Mouse (Mus musculus): Measurements from ENCODE around the gene Anpep. TPM values are rescaled to one million over a fixed set of nuclear protein-coding genes. Genes with fewer than 3 reads are reported as not detected.

Gene Anpep
- total and polyA plus RNA-seq, 3 experiments, result 7.6 to 77.2 (median 40.2) TPM

DNA sequence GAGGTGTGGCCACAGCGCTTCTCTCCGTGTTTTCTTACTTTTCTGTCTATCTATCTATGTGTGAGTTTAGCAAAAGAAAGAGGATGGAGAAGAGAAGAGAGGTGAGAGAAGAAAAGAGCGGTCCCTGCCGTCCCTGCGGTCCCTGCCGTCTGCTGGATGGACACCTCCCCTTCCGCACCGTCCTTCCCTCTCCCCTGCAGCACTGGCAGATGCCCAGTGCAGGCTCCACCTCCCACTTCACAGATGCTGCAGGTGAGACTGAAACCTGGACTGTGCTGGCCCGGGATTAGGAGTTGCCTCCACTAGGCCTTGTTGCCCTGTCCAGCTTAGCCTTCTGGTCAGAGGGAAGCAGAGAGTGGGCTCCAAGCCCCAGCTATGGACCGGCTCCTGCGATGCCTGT, 59.5 kb downstream of the Anpep start:
- no peak overlapping the region for H3K9ac ChIP-seq (ENCODE audit: control insufficient read depth, low read depth, low read length, poor library complexity, severe bottlenecking)
- H3K27me3 ChIP-seq (ENCODE audit: control insufficient read depth in 1 of 2, insufficient read depth in 2 of 2, low read length in 2 of 2), result no peaks in the 10 kb centered on the region
- no peak overlapping the region for H3K27ac ChIP-seq (ENCODE audit: control insufficient read depth, low read depth, low read length)
- no peaks in the 10 kb centered on the region for H3K79me2 ChIP-seq (ENCODE audit: control insufficient read depth, insufficient read depth, low read length, poor library complexity)
- TF ChIP-seq USF1 (IDR thresholded peaks at IDR 0.05; ENCODE audit: low read depth, low read length), result no peak
- TF ChIP-seq BHLHE40 (IDR thresholded peaks at IDR 0.05; ENCODE audit: borderline replicate concordance, low read depth, low read length), result no peak
- TF ChIP-seq SIN3A (IDR thresholded peaks at IDR 0.05; ENCODE audit: low read length), result no peak
- TF ChIP-seq CHD2 (IDR thresholded peaks at IDR 0.05; ENCODE audit: low read length), result no peak
- no peak for TF ChIP-seq E2F4 (IDR thresholded peaks at IDR 0.05; ENCODE audit: borderline replicate concordance, low read depth, low read length)
- TF ChIP-seq EP300 (IDR thresholded peaks at IDR 0.05; ENCODE audit: low read depth in 1 of 2, low read length in 2 of 2), result no peak
- TF ChIP-seq SMC3 (IDR thresholded peaks at IDR 0.05; ENCODE audit: low read depth, low read length), result no peak
- TF ChIP-seq ELF1 (IDR thresholded peaks at IDR 0.05; ENCODE audit: low read depth, low read length), result no peak
- no peak for TF ChIP-seq KAT2A (conservative IDR thresholded peaks at IDR 0.05; ENCODE audit: low read depth, low read length)
- H3K9me3 ChIP-seq (replicated peaks; ENCODE audit: insufficient read depth, low read length), result no peaks in the 10 kb centered on the region
- no peak overlapping the region for H3K4me3 ChIP-seq (ENCODE audit: control insufficient read depth in 1 of 2, insufficient read depth in 1 of 2, low read depth in 2 of 2, low read length in 2 of 2)
- no peak for DNase-seq (ENCODE audit: low read depth, low spot score)
- H3K4me1 ChIP-seq (ENCODE audit: control insufficient read depth in 1 of 2, insufficient read depth in 2 of 2, low read length in 2 of 2), result no peaks in the 10 kb centered on the region
- no peaks in the 10 kb centered on the region for H3K36me3 ChIP-seq (ENCODE audit: control insufficient read depth in 1 of 2, insufficient read depth in 2 of 2, low read length in 2 of 2)

DNA sequence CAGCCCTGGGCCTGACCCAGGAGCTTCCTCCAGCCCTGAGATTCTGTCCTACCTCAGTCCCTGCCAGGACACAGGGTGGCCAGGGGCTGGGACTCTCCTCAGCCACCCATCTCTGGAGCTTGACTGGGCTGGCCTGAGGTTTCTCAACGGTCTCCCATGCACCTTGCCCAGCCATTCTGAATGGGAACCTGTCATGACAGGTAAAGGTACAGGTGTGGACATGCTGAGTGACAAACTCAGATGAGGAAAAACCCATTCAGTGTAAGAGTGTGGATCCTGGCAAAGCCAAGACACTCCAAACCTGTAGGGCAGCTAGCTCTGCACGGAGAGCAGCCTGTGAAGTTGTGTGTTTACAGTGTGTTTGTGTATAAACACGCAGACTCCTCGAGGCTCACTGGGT, 60.5 kb downstream of the Anpep start:
- TF ChIP-seq RAD21 (IDR thresholded peaks at IDR 0.05; ENCODE audit: low read depth, low read length), result no peak
- TF ChIP-seq GABPA (IDR thresholded peaks at IDR 0.05; ENCODE audit: low read depth, low read length), result no peak
- TF ChIP-seq SMC3 (IDR thresholded peaks at IDR 0.05; ENCODE audit: low read depth, low read length), result no peak
- TF ChIP-seq SIN3A (IDR thresholded peaks at IDR 0.05; ENCODE audit: low read length), result no peak
- TF ChIP-seq CHD1 (IDR thresholded peaks at IDR 0.05; ENCODE audit: low read depth, low read length), result no peak
- no peak for TF ChIP-seq KAT2A (conservative IDR thresholded peaks at IDR 0.05; ENCODE audit: low read depth, low read length)
- no peak for TF ChIP-seq JUND (IDR thresholded peaks at IDR 0.05; ENCODE audit: low read depth, low read length)
- TF ChIP-seq MAX (IDR thresholded peaks at IDR 0.05; ENCODE audit: low read length), result no peak
- no peak for TF ChIP-seq TAL1 (IDR thresholded peaks at IDR 0.05; ENCODE audit: low read length)
- TF ChIP-seq MYB (IDR thresholded peaks at IDR 0.05; ENCODE audit: low read depth, low read length), result no peak
- DNase-seq (ENCODE audit: low read depth, low spot score), result no peak
- H3K9me3 ChIP-seq (replicated peaks; ENCODE audit: insufficient read depth, low read length), result no peaks in the 10 kb centered on the region
- no peaks in the 10 kb centered on the region for H3K4me1 ChIP-seq (ENCODE audit: control insufficient read depth in 1 of 2, insufficient read depth in 2 of 2, low read length in 2 of 2)
- no peaks in the 10 kb centered on the region for H3K27me3 ChIP-seq (ENCODE audit: control insufficient read depth in 1 of 2, insufficient read depth in 2 of 2, low read length in 2 of 2)
- H3K4me3 ChIP-seq (ENCODE audit: control insufficient read depth in 1 of 2, insufficient read depth in 1 of 2, low read depth in 2 of 2, low read length in 2 of 2), result no peak overlapping the region
- no peak overlapping the region for H3K9ac ChIP-seq (ENCODE audit: control insufficient read depth, low read depth, low read length, poor library complexity, severe bottlenecking)
- no peaks in the 10 kb centered on the region for H3K36me3 ChIP-seq (ENCODE audit: control insufficient read depth in 1 of 2, insufficient read depth in 2 of 2, low read length in 2 of 2)
- H3K79me2 ChIP-seq (ENCODE audit: control insufficient read depth, insufficient read depth, low read length, poor library complexity), result no peaks in the 10 kb centered on the region
- no peak overlapping the region for H3K27ac ChIP-seq (ENCODE audit: control insufficient read depth, low read depth, low read length)

DNA sequence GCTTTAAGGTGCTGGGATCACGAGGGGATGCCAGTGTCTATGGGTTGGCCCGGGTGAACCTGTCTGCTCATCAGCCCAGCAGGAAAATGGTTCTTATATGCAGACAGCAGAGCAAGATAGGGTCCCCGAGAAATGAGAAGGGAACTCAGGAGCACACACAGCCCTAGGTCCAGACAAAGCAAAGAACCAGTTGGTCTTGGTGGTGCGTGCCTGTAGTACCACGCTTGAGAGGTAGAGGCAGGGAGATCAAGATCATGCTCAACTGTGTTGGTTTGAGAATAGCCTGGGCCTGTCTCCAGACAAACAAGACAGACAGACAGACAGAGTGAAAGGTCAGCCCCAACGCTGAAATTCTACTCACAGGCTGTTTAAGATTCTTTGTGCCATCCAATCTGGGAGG, 61.4 kb downstream of the Anpep start:
- H3K27me3 ChIP-seq (ENCODE audit: control insufficient read depth in 1 of 2, insufficient read depth in 2 of 2, low read length in 2 of 2), result no peaks in the 10 kb centered on the region
- H3K36me3 ChIP-seq (ENCODE audit: control insufficient read depth in 1 of 2, insufficient read depth in 2 of 2, low read length in 2 of 2), result no peaks in the 10 kb centered on the region
- DNase-seq (ENCODE audit: low read depth, low spot score), result no peak
- no peak for TF ChIP-seq MAFK (IDR thresholded peaks at IDR 0.05; ENCODE audit: borderline replicate concordance, low read depth, low read length)
- TF ChIP-seq TBP (IDR thresholded peaks at IDR 0.05; ENCODE audit: low read depth, low read length), result no peak
- TF ChIP-seq RAD21 (IDR thresholded peaks at IDR 0.05; ENCODE audit: low read depth, low read length), result no peak
- TF ChIP-seq CHD2 (IDR thresholded peaks at IDR 0.05; ENCODE audit: low read length), result no peak
- H3K9ac ChIP-seq (ENCODE audit: control insufficient read depth, low read depth, low read length, poor library complexity, severe bottlenecking), result no peak overlapping the region
- no peaks in the 10 kb centered on the region for H3K79me2 ChIP-seq (ENCODE audit: control insufficient read depth, insufficient read depth, low read length, poor library complexity)
- H3K4me3 ChIP-seq (ENCODE audit: control insufficient read depth in 1 of 2, insufficient read depth in 1 of 2, low read depth in 2 of 2, low read length in 2 of 2), result no peak overlapping the region
- no peak overlapping the region for H3K27ac ChIP-seq (ENCODE audit: control insufficient read depth, low read depth, low read length)
- H3K4me1 ChIP-seq (ENCODE audit: control insufficient read depth in 1 of 2, insufficient read depth in 2 of 2, low read length in 2 of 2), result no peaks in the 10 kb centered on the region
- H3K9me3 ChIP-seq (replicated peaks; ENCODE audit: insufficient read depth, low read length), result no peaks in the 10 kb centered on the region
